Mouse (Mus musculus) midbrain, embryonic 16.5 days (tissue): ENCODE results near the gene Abr. TPM values are rescaled to one million over a fixed set of nuclear protein-coding genes. Genes with fewer than 3 reads are reported as not detected.

Experiments
- ATAC-seq: fragments of 200-750 bp; cut with Nextera tagmentation; 2 replicates; pipeline ENCODE4 v1.8.0; 2017; ENCODE audit warnings: moderate TSS enrichment
- H3K27ac ChIP-seq: fragments of 300-500 bp; sonication (generic); 2 replicates; pipeline ENCODE4 v1.5.1; 2014; ENCODE audit warnings: mild to moderate bottlenecking, low read length, mixed read lengths
- H3K27me3 ChIP-seq: fragments of 300-500 bp; sonication (generic); 2 replicates; pipeline ENCODE4 v1.6.1; 2014; ENCODE audit warnings: low read depth, low read length, mixed read lengths; ENCODE audit not compliant: control insufficient read depth, insufficient read depth
- H3K36me3 ChIP-seq: fragments of 300-500 bp; sonication (generic); 2 replicates; pipeline ENCODE4 v1.6.1; 2014; ENCODE audit warnings: mild to moderate bottlenecking, low read length, moderate library complexity, mixed read lengths; ENCODE audit not compliant: control insufficient read depth, insufficient read depth
- H3K4me1 ChIP-seq: fragments of 300-500 bp; sonication (generic); 2 replicates; pipeline ENCODE4 v1.6.1; 2014; ENCODE audit warnings: mild to moderate bottlenecking, low read length, mixed read lengths; ENCODE audit not compliant: control insufficient read depth, insufficient read depth
- H3K4me2 ChIP-seq: fragments of 300-500 bp; sonication (generic); 2 replicates; pipeline ENCODE4 v1.6.1; 2014; ENCODE audit warnings: mild to moderate bottlenecking, low read length, mixed read lengths
- H3K4me3 ChIP-seq: fragments of 300-500 bp; sonication (generic); 2 replicates; pipeline ENCODE4 v1.5.1; 2014; ENCODE audit warnings: low read depth, mild to moderate bottlenecking, low read length, moderate library complexity, mixed read lengths
- H3K9ac ChIP-seq: fragments of 300-500 bp; sonication (generic); 2 replicates; pipeline ENCODE4 v1.6.1; 2014; ENCODE audit warnings: low read depth, low read length, mixed read lengths
- H3K9me3 ChIP-seq: fragments of 300-500 bp; sonication (generic); replicated peaks from 2 replicates; pipeline ENCODE4 v1.6.1; 2014; ENCODE audit warnings: mild to moderate bottlenecking, low read length, mixed read lengths; ENCODE audit not compliant: control insufficient read depth, poor library complexity, severe bottlenecking
- WGBS: fragments of 180-500 bp; shearing (Covaris S2); extraction: QIAGEN DNeasy Blood & Tissue Kit; methylation state at CpG from one replicate; pipeline ENCODE4 v1.1.7; 2014; 5-methylcytosine and 5-hydroxymethylcytosine counted together
- polyA plus RNA-seq: library from polyadenylated mRNA; unstranded; fragments of >200 nt; fragmentation: Nextera tagmentation; extraction: Ambion mirVana; gene quantifications from 2 replicates; pipeline ENCODE4 v1.2.1, GENCODE M21; 2015

The Abr gene
- polyA plus RNA-seq, 1 experiment from 2014 or later = 110 TPM

GRCm38 (mm10) chr11:76496086-76496771 is 125.9 kb downstream of the Abr start:
- 75% methylated on average over 6 of the region's 6 CpGs for WGBS
- no peak overlapping the region for H3K4me2 ChIP-seq
- H3K9me3 ChIP-seq = no peaks in the 10 kb centered on the region
- no peak overlapping the region for H3K4me3 ChIP-seq
- no peak overlapping the region for H3K27ac ChIP-seq
- H3K9ac ChIP-seq = no peak overlapping the region
- ATAC-seq = 0 out of 2 replicates have a peak, but pooled peaks have one; percentile 52
- H3K27me3 ChIP-seq = no peaks in the 10 kb centered on the region
- H3K36me3 ChIP-seq = no peaks in the 10 kb centered on the region
- H3K4me1 ChIP-seq = peaks cover 30% of the 10 kb centered on the region

GRCm38 (mm10) chr11:76495127-76496028 is 126.7 kb downstream of the Abr start:
- Histone ChIP-seq H3K4me2 (peak overlapping the region; percentile 60), H3K9ac (peak overlapping the region; percentile 96), H3K9me3 (no peaks in the 10 kb centered on the region), H3K36me3 (no peaks in the 10 kb centered on the region), H3K4me3 (peak overlapping the region; percentile 65), H3K27ac (peak overlapping the region; percentile 94), H3K27me3 (no peaks in the 10 kb centered on the region), H3K4me1 (peaks cover 36% of the 10 kb centered on the region)
- WGBS = 18% methylated on average over 19 of the region's 19 CpGs
- ATAC-seq = peak; percentile 12; the same call in 1 of the 2 replicates

GRCm38 (mm10) chr11:76494360-76495126 is 127.6 kb downstream of the Abr start:
- peak; percentile 66 for ATAC-seq

DNA sequence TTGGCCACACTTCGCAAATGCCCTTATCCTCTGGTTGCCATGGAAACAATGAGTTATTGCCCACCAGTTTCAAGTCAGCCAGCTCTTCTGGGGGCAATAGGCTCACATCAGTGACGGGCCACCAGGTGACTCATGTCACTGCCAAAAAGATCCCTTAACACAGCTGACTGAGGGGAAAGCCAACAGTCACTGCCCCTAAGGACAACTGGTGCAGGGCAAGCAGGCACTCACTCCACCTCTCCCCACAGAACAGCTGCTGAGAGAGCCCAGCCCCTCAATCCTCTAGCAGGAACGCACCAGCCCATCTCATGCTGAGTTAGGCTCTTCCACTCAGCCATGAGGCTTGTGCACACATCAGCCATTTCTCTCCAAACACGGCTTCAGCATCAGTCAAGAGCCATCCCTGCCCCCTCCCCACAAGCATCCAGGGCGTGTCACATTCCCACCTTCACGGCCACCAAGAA is 128.3 kb downstream of the Abr start:
- WGBS = under 1% methylated on average over 6 of the region's 6 CpGs
- ATAC-seq = peak; percentile 60
- Histone ChIP-seq H3K36me3 (no peaks in the 10 kb centered on the region), H3K9ac (peak overlapping the region; percentile 96), H3K4me1 (peaks cover 47% of the 10 kb centered on the region), H3K4me3 (peak overlapping the region; percentile 65), H3K27ac (peak overlapping the region; percentile 94), H3K4me2 (peak overlapping the region; percentile 60), H3K9me3 (no peaks in the 10 kb centered on the region), H3K27me3 (no peaks in the 10 kb centered on the region)

More at GRCm38 (mm10) chr11:76494360-76495126, 127.6 kb downstream of the Abr start:
- peak overlapping the region; percentile 94 for H3K27ac ChIP-seq
- WGBS = under 1% methylated on average over 57 of the region's 67 CpGs
- H3K36me3 ChIP-seq = no peaks in the 10 kb centered on the region
- peak overlapping the region; percentile 65 for H3K4me3 ChIP-seq
- peak overlapping the region; percentile 60 for H3K4me2 ChIP-seq
- H3K9ac ChIP-seq = peak overlapping the region; percentile 96
- no peaks in the 10 kb centered on the region for H3K9me3 ChIP-seq
- no peaks in the 10 kb centered on the region for H3K27me3 ChIP-seq
- H3K4me1 ChIP-seq = peaks cover 44% of the 10 kb centered on the region

DNA sequence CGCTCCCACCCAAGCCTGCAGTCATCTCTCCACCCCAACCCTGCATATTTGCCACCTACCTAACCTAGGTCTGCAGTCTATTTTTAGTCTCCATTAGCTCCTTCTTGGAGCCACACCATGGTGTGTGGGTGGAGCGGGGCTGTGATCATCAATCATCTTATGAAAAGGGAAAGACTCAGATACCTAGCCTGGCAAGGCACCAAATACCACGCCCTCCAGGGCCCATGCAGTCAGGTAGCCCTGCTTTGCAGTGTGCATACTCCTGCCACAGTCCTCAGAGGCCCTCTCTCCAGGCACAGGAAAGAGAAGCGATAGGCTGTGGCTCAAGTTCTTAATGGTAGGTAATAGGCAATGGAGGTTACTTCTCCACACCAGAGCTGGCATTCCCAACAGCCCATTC is 128.9 kb downstream of the Abr start:
- Histone ChIP-seq H3K36me3 (no peaks in the 10 kb centered on the region), H3K9me3 (no peaks in the 10 kb centered on the region), H3K27ac (peak overlapping the region; percentile 94), H3K4me1 (peaks cover 47% of the 10 kb centered on the region), H3K4me2 (peak overlapping the region; percentile 60), H3K9ac (peak overlapping the region; percentile 96), H3K27me3 (no peaks in the 10 kb centered on the region), H3K4me3 (peak overlapping the region; percentile 65)
- ATAC-seq = no peak
- 84% methylated on average over 4 of the region's 4 CpGs for WGBS

GRCm38 (mm10) chr11:76491817-76492216 is 130.3 kb downstream of the Abr start:
- Histone ChIP-seq H3K4me1 (peaks cover 47% of the 10 kb centered on the region), H3K27ac (no peak overlapping the region)

GRCm38 (mm10) chr11:76489407-76489806 is 132.7 kb downstream of the Abr start:
- Histone ChIP-seq H3K4me3 (no peak overlapping the region), H3K9ac (no peak overlapping the region), H3K27me3 (no peaks in the 10 kb centered on the region), H3K4me2 (no peak overlapping the region), H3K9me3 (no peaks in the 10 kb centered on the region), H3K36me3 (no peaks in the 10 kb centered on the region), H3K4me1 (peaks cover 41% of the 10 kb centered on the region), H3K27ac (no peak overlapping the region)
- no peak for ATAC-seq
- 84% methylated on average over 6 of the region's 6 CpGs for WGBS

More at GRCm38 (mm10) chr11:76491817-76492216, 130.3 kb downstream of the Abr start:
- Histone ChIP-seq H3K4me2 (no peak overlapping the region), H3K9ac (peak overlapping the region; percentile 13; the same call in 1 of the 2 replicates), H3K9me3 (no peaks in the 10 kb centered on the region), H3K4me3 (no peak overlapping the region), H3K36me3 (no peaks in the 10 kb centered on the region), H3K27me3 (no peaks in the 10 kb centered on the region)
- no peak for ATAC-seq
- WGBS = 84% methylated on average over 9 of the region's 9 CpGs

- Histone ChIP-seq H3K36me3 (no peaks in the 10 kb centered on the region), H3K4me1 (peaks cover 24% of the 10 kb centered on the region), H3K4me3 (no peak overlapping the region), H3K9ac (no peak overlapping the region), H3K9me3 (no peaks in the 10 kb centered on the region), H3K27ac (no peak overlapping the region), H3K4me2 (no peak overlapping the region), H3K27me3 (no peaks in the 10 kb centered on the region)
- WGBS = 86% methylated on average over 5 of the region's 5 CpGs
- ATAC-seq = no peak
Measured at GRCm38 (mm10) chr11:76487024-76487423, 135.1 kb downstream of the Abr start.
